Mouse (Mus musculus): Measurements from ENCODE around the gene Gm13124.
"Not testable (repeated sequence)": the region's sequence is repeated elsewhere in the genome, so short reads cannot be mapped to it uniquely, and the experiment has no call there.

The Gm13124 gene

DNA sequence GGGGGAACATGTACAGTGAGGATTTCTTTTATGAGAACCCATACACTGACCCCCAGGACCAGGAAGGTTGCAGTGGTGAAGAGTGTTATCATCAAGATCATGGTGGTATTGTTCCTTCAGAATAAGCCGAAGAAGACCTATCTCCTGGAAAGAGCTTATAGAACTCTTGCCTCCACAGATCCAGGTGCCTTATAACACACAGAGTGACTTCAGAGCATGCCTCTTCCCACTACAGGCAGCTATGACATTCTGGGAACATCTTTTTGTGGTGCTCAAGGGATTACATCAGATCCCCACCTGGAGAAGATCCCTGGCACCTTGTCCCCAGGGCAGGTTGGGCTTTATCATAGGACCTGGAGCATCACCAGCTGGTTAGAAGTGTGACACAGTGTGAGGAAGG lies at the start of gene Gm13124:
Gene Gm13124, minus strand, starts transcription at position 101 of the 400 bp plus-strand sequence.
- DNase-seq, result no peak

DNA sequence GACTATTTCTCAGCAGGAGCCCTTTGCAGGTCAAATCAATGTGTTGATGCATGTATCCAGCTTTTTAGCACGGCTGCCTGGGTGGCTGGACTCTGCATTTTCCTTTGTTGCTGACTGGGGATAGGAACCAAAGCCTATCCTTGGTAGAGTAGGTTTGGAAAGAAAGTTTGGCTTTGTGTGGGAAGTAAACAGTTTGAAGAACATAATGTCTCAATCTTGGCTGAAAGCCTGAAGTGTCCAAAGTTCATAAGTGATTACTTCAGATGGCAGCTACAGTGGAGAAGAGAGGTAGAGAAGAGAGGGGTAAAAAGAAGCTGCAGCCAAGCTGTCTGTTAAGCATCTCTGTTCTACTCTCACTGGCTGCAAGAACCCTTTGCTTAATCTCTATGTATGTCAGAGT lies 49.7 kb upstream of the Gm13124 start:
- no peak for DNase-seq

DNA sequence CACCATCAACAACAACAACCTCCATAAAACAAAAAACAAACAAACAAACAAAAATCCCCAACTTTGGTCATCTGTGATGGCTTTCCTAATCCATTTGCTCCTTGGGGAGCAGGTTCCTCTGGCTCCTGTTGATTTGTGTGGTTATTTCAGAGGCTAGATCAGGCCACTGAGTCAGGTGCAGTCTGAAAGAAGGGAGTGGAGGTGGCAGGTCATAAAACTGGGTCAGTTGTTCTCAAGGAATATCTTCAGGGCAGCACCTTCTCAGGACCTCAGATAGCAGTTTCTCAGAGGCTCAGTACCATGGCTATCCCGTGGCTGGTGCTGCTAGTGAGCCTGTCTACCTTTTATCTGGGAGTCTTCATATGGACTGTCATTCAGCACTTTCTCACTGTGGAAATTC lies 48.5 kb upstream of the Gm13124 start, which contains the start of gene Aadacl4:
Gene Aadacl4, plus strand, starts transcription at position 301 of the 400 bp plus-strand sequence.
- DNase-seq, result no peak

GRCm38 (mm10) chr4:144592790-144593189 lies 27.9 kb upstream of the Gm13124 start:
- no peak for DNase-seq

- DNase-seq, result not testable (repeated sequence)
These were observed 21.3 kb upstream of the Gm13124 start for GRCm38 (mm10) chr4:144586207-144586606.

DNA sequence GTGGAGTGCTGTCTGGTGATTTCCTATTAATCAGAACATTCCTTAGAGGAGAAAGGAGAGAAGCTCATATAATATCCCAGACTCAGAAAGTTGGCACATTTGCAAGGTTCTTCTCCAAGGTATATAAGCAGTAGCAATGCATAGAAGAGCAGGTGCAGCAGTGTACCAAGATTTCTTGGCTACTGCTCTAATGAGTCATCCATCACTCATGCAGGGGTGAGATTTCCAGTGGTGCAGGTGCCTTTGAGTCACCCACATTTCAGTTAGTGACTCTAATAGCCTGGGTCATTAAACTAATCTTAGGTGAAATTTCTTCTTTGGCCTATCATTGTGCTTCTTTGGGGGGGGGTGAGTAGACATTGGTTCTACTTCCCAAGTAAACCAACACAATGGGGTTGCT lies 2.8 kb upstream of the Gm13124 start:
- DNase-seq, result no peak

DNA sequence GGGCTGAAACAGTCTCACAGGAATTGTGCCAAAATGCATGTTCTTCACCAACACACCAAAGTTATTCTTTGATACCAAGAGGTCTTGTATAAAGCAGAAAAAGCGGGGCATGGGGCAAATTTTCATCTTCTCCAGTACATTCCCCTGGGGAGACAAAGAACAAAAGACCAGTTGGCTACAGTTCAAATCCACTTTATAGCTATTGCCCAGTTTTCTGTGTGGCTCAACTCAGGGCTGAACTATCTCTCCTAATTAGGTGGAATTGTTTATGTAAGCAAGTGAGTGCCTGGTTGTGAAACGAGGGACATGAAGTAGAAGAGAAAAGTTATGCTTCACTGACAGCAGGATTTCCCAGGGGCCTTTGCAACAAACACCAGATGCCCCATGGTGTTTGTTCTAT lies 3.7 kb downstream of the Gm13124 start:
- no peak for DNase-seq

DNA sequence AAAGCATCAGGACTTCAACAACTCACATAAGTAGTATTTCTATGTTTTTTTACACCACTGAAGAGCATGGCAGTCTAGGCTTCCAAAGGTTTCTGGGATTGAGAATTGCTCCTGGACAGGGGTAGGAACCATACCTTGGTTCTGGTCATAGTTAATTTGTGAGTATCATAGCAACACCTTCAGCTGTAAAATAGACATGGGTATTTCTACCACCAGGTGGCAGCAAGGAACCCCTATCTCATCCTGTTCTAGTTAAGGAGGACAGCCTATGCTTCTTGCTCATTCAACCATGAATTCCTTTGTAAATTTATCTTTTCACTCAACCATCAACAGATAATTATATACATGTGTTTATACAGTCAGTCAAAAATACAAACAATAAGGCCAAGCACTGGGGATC lies 5.1 kb downstream of the Gm13124 start:
- DNase-seq, result no peak

DNA sequence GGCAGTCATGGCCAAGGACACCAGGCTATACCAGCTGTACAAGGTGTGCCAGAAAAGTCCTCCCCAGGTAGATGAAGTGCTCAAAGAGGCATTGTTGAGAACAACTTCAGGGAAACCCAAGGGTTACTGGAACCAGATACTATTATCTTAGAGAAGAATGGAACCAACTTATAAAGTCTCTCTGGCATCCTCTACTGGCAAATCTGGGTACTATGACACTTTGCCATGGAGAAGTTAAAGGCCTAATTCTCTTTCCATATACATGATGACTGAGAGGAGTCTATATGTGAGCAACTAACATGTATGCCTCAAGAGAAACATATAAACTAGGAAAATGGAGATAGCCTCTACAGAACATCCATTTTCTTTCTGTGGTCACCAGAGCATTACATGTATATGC lies 13.8 kb downstream of the Gm13124 start:
- DNase-seq, result no peak

- not testable (repeated sequence) for DNase-seq
These were observed 19.6 kb downstream of the Gm13124 start for GRCm38 (mm10) chr4:144545339-144545738.

GRCm38 (mm10) chr4:144544689-144545088 lies 20.2 kb downstream of the Gm13124 start:
- DNase-seq, result no peak

- no peak for DNase-seq
These were observed 45.4 kb downstream of the Gm13124 start, which contains the start of gene 9430007A20Rik for GRCm38 (mm10) chr4:144519522-144519921. TSS of gene 9430007A20Rik (plus strand) at chr4:144519822.

DNA sequence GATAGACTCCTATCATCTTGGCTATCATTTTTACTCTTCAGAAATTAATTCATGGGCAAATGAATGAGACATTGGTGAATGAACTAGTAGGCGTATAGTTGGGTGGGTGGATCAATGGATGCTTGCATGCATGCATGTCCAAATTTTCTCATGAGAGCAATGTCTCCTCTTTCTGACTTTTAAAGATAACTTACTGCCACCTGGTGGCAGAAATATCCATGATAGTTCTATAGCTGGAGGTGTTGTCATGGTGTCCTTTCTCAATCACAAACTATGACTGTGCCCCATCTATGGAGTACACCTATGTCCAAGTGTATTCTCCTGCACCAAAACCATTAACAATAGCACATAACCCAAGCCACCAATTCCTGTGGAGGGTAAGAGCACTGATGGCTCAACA lies 58.4 kb downstream of the Gm13124 start:
- no peak for DNase-seq

Measured in lung, postnatal 4 days (tissue).